Mouse (Mus musculus) liver, embryonic 16.5 days (tissue): ENCODE data around the gene Adk. TPM values are rescaled to one million over a fixed set of nuclear protein-coding genes. Genes with fewer than 3 reads are reported as not detected.

Experiments used
- ATAC-seq: fragments of 200-750 bp; cut with Nextera tagmentation; 2 replicates; pipeline ENCODE4 v1.8.0; 2017; ENCODE audit warnings: low read depth, mild to moderate bottlenecking, moderate number of reproducible peaks, moderate library complexity
- H3K27ac ChIP-seq: fragments of 300-500 bp; sonication (generic); 2 replicates; pipeline ENCODE4 v1.5.1; 2014; ENCODE audit warnings: mild to moderate bottlenecking, low read length
- H3K27me3 ChIP-seq: fragments of 300-500 bp; sonication (generic); 2 replicates; pipeline ENCODE4 v1.6.1; 2014; ENCODE audit warnings: low read depth, low read length, mixed read lengths; ENCODE audit not compliant: control insufficient read depth, insufficient read depth
- H3K36me3 ChIP-seq: fragments of 300-500 bp; sonication (generic); 2 replicates; pipeline ENCODE4 v1.6.1; 2014; ENCODE audit warnings: mild to moderate bottlenecking; ENCODE audit not compliant: control insufficient read depth, insufficient read depth
- H3K4me1 ChIP-seq: fragments of 300-500 bp; sonication (generic); 2 replicates; pipeline ENCODE4 v1.6.1; 2014; ENCODE audit warnings: low read depth, low read length, mixed read lengths; ENCODE audit not compliant: control insufficient read depth
- H3K4me2 ChIP-seq: fragments of 300-500 bp; sonication (generic); 2 replicates; pipeline ENCODE4 v1.6.1; 2014; ENCODE audit warnings: low read depth, low read length, mixed read lengths
- H3K4me3 ChIP-seq: fragments of 300-500 bp; sonication (generic); 2 replicates; pipeline ENCODE4 v1.5.1; 2014; ENCODE audit warnings: low read depth, mild to moderate bottlenecking, low read length
- H3K9ac ChIP-seq: fragments of 300-500 bp; sonication (generic); 2 replicates; pipeline ENCODE4 v1.6.1; 2014; ENCODE audit warnings: low read depth, low read length
- H3K9me3 ChIP-seq: fragments of 300-500 bp; sonication (generic); replicated peaks from 2 replicates; pipeline ENCODE4 v1.6.1; 2016; ENCODE audit warnings: low read length; ENCODE audit not compliant: control insufficient read depth
- WGBS: fragments of 180-500 bp; shearing (Covaris S2); extraction: QIAGEN DNeasy Blood & Tissue Kit; methylation state at CpG from one replicate; pipeline ENCODE4 v1.1.7; 2014; ENCODE audit not compliant: insufficient replicate concordance; 5-methylcytosine and 5-hydroxymethylcytosine counted together
- polyA plus RNA-seq: library from polyadenylated mRNA; unstranded; fragments of >200 nt; fragmentation: Nextera tagmentation; extraction: Ambion mirVana; gene quantifications from 2 replicates; pipeline ENCODE4 v1.2.1, GENCODE M21; 2015

Gene Adk
- polyA plus RNA-seq, 1 experiment from 2014 or later = 224 TPM

DNA sequence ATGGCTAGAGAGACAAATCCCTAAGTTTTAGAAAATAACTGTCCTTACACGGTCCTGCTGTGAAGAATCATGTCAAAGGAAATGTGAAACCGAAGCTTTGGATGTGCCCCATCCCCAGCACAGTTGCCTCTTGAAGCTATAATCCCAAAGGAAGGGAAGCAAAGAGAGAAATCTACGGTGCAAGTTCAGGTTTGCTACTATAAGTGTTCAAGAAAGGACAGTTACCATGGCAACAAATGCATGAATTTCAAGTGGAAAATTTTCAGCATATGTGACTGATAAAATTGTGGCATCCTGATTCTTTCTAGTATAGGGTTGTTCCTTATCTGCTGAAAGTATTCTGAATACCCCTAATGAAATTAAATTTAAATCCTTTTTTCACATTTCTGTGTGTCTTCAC, 169.8 kb downstream of the Adk start:
- ATAC-seq = no peak
- H3K4me3 ChIP-seq = no peak overlapping the region
- H3K4me1 ChIP-seq = peaks cover 31% of the 10 kb centered on the region
- no peak overlapping the region for H3K4me2 ChIP-seq
- H3K36me3 ChIP-seq = no peaks in the 10 kb centered on the region
- H3K27me3 ChIP-seq = no peaks in the 10 kb centered on the region
- WGBS = 81% methylated on average over 3 of the region's 3 CpGs
- no peaks in the 10 kb centered on the region for H3K9me3 ChIP-seq
- H3K9ac ChIP-seq = no peak overlapping the region
- H3K27ac ChIP-seq = no peak overlapping the region

DNA sequence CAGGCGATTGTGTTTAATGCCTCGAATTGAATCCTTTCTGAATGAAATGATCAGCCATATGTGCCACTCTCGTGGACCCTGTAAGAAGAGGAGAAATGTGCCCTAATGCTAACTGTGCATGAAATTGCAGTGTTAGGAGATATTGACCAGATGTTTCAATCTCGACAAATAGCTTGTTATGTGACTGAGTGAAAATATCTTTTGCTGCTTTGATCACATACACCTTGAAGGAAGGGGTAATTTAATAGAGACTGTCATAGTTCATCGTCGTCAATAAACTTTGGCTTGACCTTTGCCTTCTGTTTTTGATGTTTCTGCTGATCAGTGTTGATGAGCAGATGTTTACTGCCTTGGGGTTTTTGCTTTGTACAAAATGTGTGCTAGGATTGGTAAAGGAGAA, 171.1 kb downstream of the Adk start:
- no peak for ATAC-seq
- no peaks in the 10 kb centered on the region for H3K9me3 ChIP-seq
- no peaks in the 10 kb centered on the region for H3K27me3 ChIP-seq
- H3K4me2 ChIP-seq = no peak overlapping the region
- WGBS = 81% methylated on average over 6 of the region's 6 CpGs
- no peaks in the 10 kb centered on the region for H3K36me3 ChIP-seq
- no peak overlapping the region for H3K9ac ChIP-seq
- peaks cover 31% of the 10 kb centered on the region for H3K4me1 ChIP-seq
- peak overlapping the region; percentile 85 for H3K27ac ChIP-seq
- H3K4me3 ChIP-seq = no peak overlapping the region

DNA sequence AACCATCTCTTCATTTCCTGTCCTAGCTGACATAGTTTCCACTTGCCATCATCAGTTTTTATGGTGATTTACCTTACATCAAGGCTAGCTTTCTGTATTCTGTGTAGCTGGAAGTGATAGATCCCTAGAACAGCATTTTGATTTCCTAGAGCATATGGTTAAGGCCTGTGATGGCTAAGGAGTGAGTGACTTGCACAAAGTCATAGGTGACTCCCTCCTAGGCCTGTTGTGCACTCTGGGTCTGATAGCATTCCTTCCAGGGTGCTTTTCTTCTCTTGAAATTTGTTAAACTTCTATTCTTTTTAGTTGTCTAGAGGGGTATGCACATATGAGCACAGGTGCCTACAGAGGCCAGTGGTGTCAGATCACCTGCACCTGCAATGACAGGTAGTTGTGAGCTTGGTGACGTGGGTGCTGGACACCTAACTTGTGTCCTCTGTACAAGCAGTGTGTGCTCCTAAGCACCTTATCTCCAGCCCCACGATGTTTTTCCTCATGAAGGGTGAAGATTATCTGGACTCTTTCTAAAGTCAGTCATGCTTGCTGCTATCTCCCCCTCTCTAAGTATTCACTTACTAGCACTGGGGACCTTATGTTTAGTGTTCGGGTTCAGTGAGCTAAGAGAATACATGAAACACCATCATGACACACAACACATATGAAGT, 171.7 kb downstream of the Adk start:
- Histone ChIP-seq H3K9ac (no peak overlapping the region; the same call in 1 of the 2 replicates), H3K4me1 (peaks cover 31% of the 10 kb centered on the region), H3K27me3 (no peaks in the 10 kb centered on the region), H3K9me3 (no peaks in the 10 kb centered on the region), H3K36me3 (no peaks in the 10 kb centered on the region), H3K4me2 (peak overlapping the region; percentile 40), H3K27ac (peak overlapping the region; percentile 85), H3K4me3 (no peak overlapping the region)
- 22% methylated on average over 3 of the region's 3 CpGs for WGBS
- peak; percentile 90 for ATAC-seq

- Histone ChIP-seq H3K9ac (no peak overlapping the region), H3K4me2 (no peak overlapping the region), H3K27me3 (no peaks in the 10 kb centered on the region), H3K27ac (no peak overlapping the region), H3K9me3 (no peaks in the 10 kb centered on the region), H3K4me1 (no peaks in the 10 kb centered on the region), H3K4me3 (no peak overlapping the region), H3K36me3 (no peaks in the 10 kb centered on the region)
- 79% methylated on average over 2 of the region's 2 CpGs for WGBS
- ATAC-seq = no peak
These were observed 184.7 kb downstream of the Adk start for GRCm38 (mm10) chr14:21237051-21237450.

DNA sequence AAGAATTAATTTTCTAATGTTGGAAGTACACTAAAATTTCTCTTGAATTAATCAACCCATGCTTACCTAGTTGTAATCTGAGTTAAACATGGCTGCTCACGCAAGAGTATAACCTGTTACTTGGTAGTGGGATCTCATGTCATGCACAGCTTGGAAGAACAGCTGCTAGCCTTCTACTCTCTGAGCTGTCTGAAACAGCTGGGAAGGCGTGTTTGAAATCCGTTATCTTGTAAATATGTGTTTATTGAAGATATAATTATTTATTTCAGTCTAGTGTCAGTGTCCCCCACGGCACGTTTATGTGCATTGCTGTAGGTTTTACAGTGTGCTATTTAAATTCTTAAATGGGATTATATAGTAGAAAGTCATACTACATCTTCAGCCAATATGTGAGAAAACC, 188.7 kb downstream of the Adk start:
- no peak for ATAC-seq
- Histone ChIP-seq H3K4me2 (no peak overlapping the region), H3K4me1 (no peaks in the 10 kb centered on the region), H3K9me3 (no peaks in the 10 kb centered on the region), H3K27ac (no peak overlapping the region), H3K4me3 (no peak overlapping the region), H3K9ac (no peak overlapping the region), H3K27me3 (no peaks in the 10 kb centered on the region), H3K36me3 (no peaks in the 10 kb centered on the region)
- WGBS = 74% methylated on average over 5 of the region's 5 CpGs

- H3K4me1 ChIP-seq = no peaks in the 10 kb centered on the region
- no peak for ATAC-seq
- no peaks in the 10 kb centered on the region for H3K9me3 ChIP-seq
- no peak overlapping the region for H3K4me2 ChIP-seq
- H3K4me3 ChIP-seq = no peak overlapping the region
- no peak overlapping the region for H3K27ac ChIP-seq
- no peaks in the 10 kb centered on the region for H3K36me3 ChIP-seq
- WGBS = 83% methylated on average over 5 of the region's 5 CpGs
- no peak overlapping the region for H3K9ac ChIP-seq
- no peaks in the 10 kb centered on the region for H3K27me3 ChIP-seq
These were observed 199.0 kb downstream of the Adk start for GRCm38 (mm10) chr14:21251386-21251785.

- Histone ChIP-seq H3K27me3 (no peaks in the 10 kb centered on the region), H3K9me3 (no peaks in the 10 kb centered on the region), H3K27ac (no peak overlapping the region), H3K4me3 (no peak overlapping the region), H3K4me1 (no peaks in the 10 kb centered on the region), H3K36me3 (no peaks in the 10 kb centered on the region), H3K4me2 (no peak overlapping the region), H3K9ac (no peak overlapping the region)
- WGBS = 77% methylated on average over 7 of the region's 7 CpGs
- ATAC-seq = no peak
These were observed 200.0 kb downstream of the Adk start for GRCm38 (mm10) chr14:21252326-21252886.

DNA sequence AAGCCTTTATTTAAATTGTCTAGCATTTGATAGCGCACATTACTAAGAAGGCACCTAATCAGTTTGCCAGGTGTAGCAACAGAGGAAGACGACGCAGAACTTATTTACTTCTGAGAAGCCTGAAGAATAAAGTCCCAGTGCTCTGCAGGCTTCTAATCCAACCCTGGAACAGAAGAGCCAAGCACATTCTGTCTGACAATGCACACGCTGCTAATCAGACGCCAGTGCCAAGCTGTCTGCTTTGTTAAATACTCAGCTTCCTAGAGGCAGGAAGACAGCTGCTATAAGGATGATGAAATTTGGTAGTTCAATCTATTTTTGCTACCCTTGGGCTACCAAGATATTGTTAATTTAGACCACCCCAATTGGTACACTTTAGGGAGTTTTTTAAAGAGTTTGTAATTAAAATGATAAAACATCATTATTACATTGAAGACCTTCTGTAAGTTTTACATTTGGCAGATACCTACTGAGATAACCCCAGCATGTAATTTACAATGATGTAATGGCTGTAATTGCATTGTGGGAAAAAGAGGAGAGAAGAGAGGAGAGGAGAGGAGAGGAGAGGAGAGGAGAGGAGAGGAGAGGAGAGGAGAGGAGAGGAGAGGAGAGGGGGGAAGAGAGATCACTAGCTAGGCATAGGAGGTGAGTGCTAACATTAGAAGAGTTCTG, 201.1 kb downstream of the Adk start:
- no peak overlapping the region for H3K4me3 ChIP-seq
- 73% methylated on average over 5 of the region's 5 CpGs for WGBS
- H3K27ac ChIP-seq = no peak overlapping the region
- no peaks in the 10 kb centered on the region for H3K4me1 ChIP-seq
- no peak for ATAC-seq
- no peaks in the 10 kb centered on the region for H3K27me3 ChIP-seq
- no peaks in the 10 kb centered on the region for H3K9me3 ChIP-seq
- H3K36me3 ChIP-seq = no peaks in the 10 kb centered on the region
- no peak overlapping the region for H3K9ac ChIP-seq
- H3K4me2 ChIP-seq = no peak overlapping the region

GRCm38 (mm10) chr14:21253993-21254339, 201.6 kb downstream of the Adk start:
- no peak overlapping the region for H3K4me2 ChIP-seq
- 75% methylated on average over 2 of the region's 2 CpGs for WGBS
- H3K9me3 ChIP-seq = no peaks in the 10 kb centered on the region

More at GRCm38 (mm10) chr14:21253993-21254339, 201.6 kb downstream of the Adk start:
- Histone ChIP-seq H3K9ac (no peak overlapping the region), H3K27ac (no peak overlapping the region), H3K36me3 (no peaks in the 10 kb centered on the region), H3K4me3 (no peak overlapping the region), H3K27me3 (no peaks in the 10 kb centered on the region), H3K4me1 (no peaks in the 10 kb centered on the region)
- no peak for ATAC-seq
